Mouse (Mus musculus) megakaryocyte-erythroid progenitor cell, adult 5-6 weeks (primary cell): ENCODE measurements around the gene Atxn2l. TPM values are rescaled to one million over a fixed set of nuclear protein-coding genes. Genes with fewer than 3 reads are reported as not detected.
A peak's percentile ranks its signal among the peaks of the same experiment; 100 is the strongest.

Source experiments
- ATAC-seq: replicated peaks from 2 replicates; pipeline ENCODE4 v1.8.0; 2016; ENCODE audit warnings: mild to moderate bottlenecking, inconsistent platforms; ENCODE audit not compliant: severe bottlenecking, poor library complexity, low FRiP score, low TSS enrichment
- total RNA-seq, 2 experiments: library from RNA; stranded (forward) in 1 of 2; stranded (reverse) in 1 of 2; fragments of 200-1000, 215-1000 nt in 1 of 2; fragments of >200 nt in 1 of 2; fragmentation: Nextera tagmentation in 1 of 2; gene quantifications; 2 replicates each; pipeline ENCODE4 v1.2.3; 2014 to 2017

Atxn2l gene
- total RNA-seq, 2 experiments from 2014 or later = 42.7 to 199 TPM

GRCm38 (mm10) chr7:126494120-126494519 is 9.1 kb downstream of the Atxn2l start:
- no peak for ATAC-seq

GRCm38 (mm10) chr7:126491973-126492372 is 11.3 kb downstream of the Atxn2l start:
- ATAC-seq = no peak

- no peak for ATAC-seq
Observed at GRCm38 (mm10) chr7:126491005-126491404, 12.2 kb downstream of the Atxn2l start.

- ATAC-seq = 0 out of 2 replicates have a peak, but pooled peaks have one; percentile 28
Observed at GRCm38 (mm10) chr7:126487617-126488385, 15.4 kb downstream of the Atxn2l start.

- peak; percentile 88 for ATAC-seq
Observed at GRCm38 (mm10) chr7:126487052-126487483, 16.2 kb downstream of the Atxn2l start, which contains the start of gene Tufm. Tufm (plus strand) TSS chr7:126487361.

GRCm38 (mm10) chr7:126482392-126482871 is 20.8 kb downstream of the Atxn2l start:
- ATAC-seq = peak; percentile 68

GRCm38 (mm10) chr7:126481699-126482098 is 21.5 kb downstream of the Atxn2l start:
- 0 out of 2 replicates have a peak, but pooled peaks have one; percentile 18 for ATAC-seq

- peak; percentile 78 for ATAC-seq
Observed at GRCm38 (mm10) chr7:126474993-126475581, 28.1 kb downstream of the Atxn2l start, which contains the start of gene Sh2b1. Sh2b1 (minus strand) TSS chr7:126475424.

- ATAC-seq = no peak
Observed at GRCm38 (mm10) chr7:126474486-126474955, 28.7 kb downstream of the Atxn2l start.

- ATAC-seq = no peak
Observed at GRCm38 (mm10) chr7:126473470-126474086, 29.7 kb downstream of the Atxn2l start.

GRCm38 (mm10) chr7:126472713-126473112 is 30.5 kb downstream of the Atxn2l start:
- ATAC-seq = no peak

GRCm38 (mm10) chr7:126472306-126472705 is 30.9 kb downstream of the Atxn2l start:
- no peak for ATAC-seq

GRCm38 (mm10) chr7:126471853-126472252 is 31.4 kb downstream of the Atxn2l start:
- no peak for ATAC-seq

GRCm38 (mm10) chr7:126471361-126471760 is 31.9 kb downstream of the Atxn2l start:
- ATAC-seq = no peak

GRCm38 (mm10) chr7:126470077-126470476 is 33.2 kb downstream of the Atxn2l start:
- ATAC-seq = 0 out of 2 replicates have a peak, but pooled peaks have one; percentile 7

- ATAC-seq = no peak
Observed at GRCm38 (mm10) chr7:126467834-126468627, 35.2 kb downstream of the Atxn2l start.

GRCm38 (mm10) chr7:126467271-126467670 is 36.0 kb downstream of the Atxn2l start:
- ATAC-seq = peak; percentile 54

- ATAC-seq = no peak
Observed at GRCm38 (mm10) chr7:126466707-126467106, 36.5 kb downstream of the Atxn2l start.

- no peak for ATAC-seq
Observed at GRCm38 (mm10) chr7:126466116-126466515, 37.1 kb downstream of the Atxn2l start.
